Mouse (Mus musculus) layer of hippocampus, adult 18-20 months (tissue): ENCODE data around the gene Nup43. TPM values are rescaled to one million over a fixed set of nuclear protein-coding genes. Genes with fewer than 3 reads are reported as not detected.

Experiments used
- DNase-seq, 2 experiments: peaks; one replicate each; pipeline ENCODE4 v3.0.0; 2022; ENCODE audit warnings: low spot score in 2 of 2
- total RNA-seq, 2 experiments: library from RNA; stranded (reverse); gene quantifications; 2 replicates each; pipeline ENCODE4 v1.2.3; 2021

The Nup43 gene
- total RNA-seq, 2 experiments from 2014 or later: 6.1 to 6.9 TPM

GRCm38 (mm10) chr10:7682249-7682648 lies 14.9 kb downstream of the Nup43 start:
- no peak for DNase-seq

GRCm38 (mm10) chr10:7686902-7687301 lies 19.6 kb downstream of the Nup43 start:
- no peak for DNase-seq

GRCm38 (mm10) chr10:7695286-7695685 lies 28.0 kb downstream of the Nup43 start:
- no peak for DNase-seq

DNA sequence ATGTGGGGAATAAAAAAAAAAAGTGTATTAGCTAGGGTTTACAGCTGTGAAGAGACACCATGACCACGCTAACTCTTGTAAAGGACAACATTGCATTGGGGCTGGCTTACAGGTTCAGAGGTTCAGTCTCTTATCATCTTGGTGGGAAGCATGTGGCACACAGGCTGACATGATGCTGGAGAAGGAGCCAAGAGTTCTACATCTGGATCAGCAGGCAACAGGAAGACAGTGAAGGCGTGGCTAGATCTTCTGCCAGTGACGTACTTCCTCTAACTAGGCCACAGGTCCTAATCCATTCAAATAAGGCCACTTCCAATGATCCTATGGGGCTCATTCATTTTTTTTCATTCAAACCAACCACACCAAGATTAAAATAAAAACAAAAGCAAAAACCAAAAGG lies 32.8 kb downstream of the Nup43 start:
- DNase-seq: no peak

GRCm38 (mm10) chr10:7702586-7702985 lies 35.3 kb downstream of the Nup43 start:
- peak in 1 of 2 experiments; percentile 60 for DNase-seq

DNA sequence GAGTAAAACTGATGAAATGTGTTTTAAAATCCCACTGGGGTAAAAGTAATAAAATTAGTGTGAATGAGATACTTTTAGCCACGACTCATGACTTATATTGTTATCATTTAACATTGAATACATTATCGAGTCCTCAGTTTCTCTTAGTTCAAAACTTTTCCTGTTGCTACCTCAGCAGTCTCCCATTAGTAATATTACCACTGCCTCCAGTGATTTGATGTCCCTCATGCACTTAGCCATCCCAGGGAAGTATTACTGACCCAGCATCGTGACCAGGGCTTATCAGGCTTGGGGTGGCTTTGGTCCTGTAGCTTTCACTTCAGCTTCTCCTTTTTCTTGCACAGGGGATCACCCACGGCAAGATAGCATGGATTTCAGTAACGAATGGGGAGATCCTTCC lies 42.8 kb downstream of the Nup43 start:
- DNase-seq: no peak

DNA sequence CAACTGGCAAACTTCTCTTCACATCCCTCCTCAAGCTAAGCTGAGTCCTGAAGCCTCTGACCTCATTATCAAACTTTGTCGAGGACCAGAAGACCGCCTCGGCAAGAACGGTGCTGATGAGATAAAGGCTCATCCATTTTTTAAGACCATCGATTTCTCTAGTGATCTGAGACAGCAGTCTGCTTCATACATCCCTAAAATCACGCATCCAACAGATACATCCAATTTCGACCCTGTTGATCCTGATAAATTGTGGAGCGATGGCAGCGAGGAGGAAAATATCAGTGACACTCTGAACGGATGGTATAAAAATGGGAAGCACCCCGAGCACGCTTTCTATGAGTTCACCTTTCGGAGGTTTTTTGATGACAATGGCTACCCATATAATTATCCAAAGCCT lies 45.2 kb downstream of the Nup43 start:
- no peak for DNase-seq

DNA sequence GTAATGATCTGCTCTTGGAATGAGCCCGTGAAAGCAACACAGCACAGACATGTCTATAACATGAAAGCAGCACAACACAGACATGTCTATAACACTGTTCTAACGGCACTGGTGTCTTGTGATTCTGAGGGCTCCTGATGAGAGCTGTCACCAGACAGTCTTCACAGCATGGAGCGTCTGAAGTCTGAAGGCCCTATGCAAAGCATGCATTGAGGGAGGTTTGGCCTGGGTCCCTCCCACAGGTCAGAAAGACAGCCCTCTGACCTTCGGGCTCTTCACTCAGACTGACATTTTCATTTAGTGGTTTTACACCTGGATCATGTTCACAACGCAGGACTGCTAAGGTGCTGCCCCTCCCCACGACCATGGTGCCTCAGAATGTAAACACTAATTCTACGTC lies 47.8 kb downstream of the Nup43 start:
- DNase-seq: no peak

DNA sequence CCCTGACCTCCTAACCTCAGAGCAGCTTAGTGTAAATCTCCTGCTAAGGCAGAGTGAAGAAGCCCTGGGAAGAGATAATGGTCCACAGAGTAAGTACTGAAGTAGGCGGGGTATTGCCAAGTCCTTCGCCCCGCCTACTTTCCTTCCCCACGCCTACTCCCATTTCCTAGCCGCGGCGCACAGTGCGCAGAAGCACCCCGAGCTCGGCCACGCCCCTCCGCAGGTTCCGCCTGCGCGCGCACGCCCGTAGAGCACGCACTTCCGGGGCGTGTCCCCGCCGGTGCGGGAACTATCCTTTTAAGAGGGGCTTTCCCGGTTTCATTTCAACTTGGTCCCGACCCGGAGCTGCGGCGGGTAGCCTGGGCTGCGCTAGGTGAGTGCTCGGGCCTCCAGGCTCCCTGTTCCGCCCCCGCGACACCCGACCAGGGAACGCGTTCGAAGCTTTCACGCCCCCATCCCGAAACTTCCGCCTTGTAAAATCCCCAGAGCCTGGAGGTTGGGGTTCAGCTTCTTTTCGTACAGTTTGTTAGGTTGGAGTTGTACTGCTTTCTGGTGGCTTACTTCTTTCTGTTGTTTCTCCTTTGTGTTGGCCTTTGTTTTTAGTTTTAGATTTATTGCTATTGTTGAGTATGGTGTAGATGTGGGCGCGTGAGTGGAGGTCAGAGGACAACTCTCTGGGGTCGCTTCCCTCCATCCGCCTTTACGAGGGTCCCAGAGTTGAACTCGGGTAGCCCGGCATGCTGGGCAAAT lies 58.6 kb downstream of the Nup43 start, which contains the start of gene Katna1:
Gene Katna1, plus strand, starts transcription at position 250 of the 750 bp plus-strand sequence.
- peak; percentile 83 to 92 for DNase-seq

DNA sequence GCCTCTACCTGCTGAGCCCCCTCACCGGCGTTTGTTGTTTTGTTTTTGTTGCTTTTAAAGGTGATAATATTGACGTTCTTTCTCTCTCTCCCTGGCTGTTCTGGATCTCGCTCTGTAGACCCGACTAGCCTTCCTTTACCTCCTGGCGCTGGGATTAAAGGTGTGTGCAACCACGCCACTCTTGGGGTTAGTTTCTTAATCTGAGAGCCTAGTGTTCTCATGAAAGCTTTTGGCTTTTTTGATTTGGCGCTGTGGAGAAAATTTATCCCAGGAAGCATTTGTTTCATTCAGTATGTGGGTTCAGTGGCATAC lies 59.2 kb downstream of the Nup43 start:
- DNase-seq: no peak

- DNase-seq: no peak
Measured at GRCm38 (mm10) chr10:7727011-7727410, 59.7 kb downstream of the Nup43 start.

Other genes with a start within 250 kb of the Nup43 start
- under 1 TPM; 0.10 to 0.15 TPM for gene Ulbp1, start 193.9 kb upstream of the Nup43 start, total RNA-seq
- 100 to 1,000 TPM; 197 to 207 TPM for gene Lrp11, start 77.7 kb upstream of the Nup43 start, total RNA-seq
- 100 to 1,000 TPM; 173 to 177 TPM for gene Pcmt1, start 13.6 kb downstream of the Nup43 start, total RNA-seq
- 10 to 100 TPM; 31.1 to 32.1 TPM for gene Lats1, start 13.7 kb downstream of the Nup43 start, total RNA-seq
- 10 to 100 TPM; 16.0 to 18.7 TPM for gene Katna1, start 58.5 kb downstream of the Nup43 start, total RNA-seq
- 10 to 100 TPM; 18.2 to 18.6 TPM for gene Ginm1, start 125.3 kb downstream of the Nup43 start, total RNA-seq
- 10 to 100 TPM; 34.6 to 37.2 TPM for gene Ppil4, start 125.4 kb downstream of the Nup43 start, total RNA-seq
- gene Zc3h12d, start 165.0 kb downstream of the Nup43 start, total RNA-seq: under 1 TPM in 1 of 2 experiments, not detected in 1; 0.07 TPM